Mouse (Mus musculus): ENCODE measurements around the gene Krt8. TPM values are rescaled to one million over a fixed set of nuclear protein-coding genes. Genes with fewer than 3 reads are reported as not detected.

Krt8 gene
- polyA plus RNA-seq, 1 experiment, result 306 TPM

DNA sequence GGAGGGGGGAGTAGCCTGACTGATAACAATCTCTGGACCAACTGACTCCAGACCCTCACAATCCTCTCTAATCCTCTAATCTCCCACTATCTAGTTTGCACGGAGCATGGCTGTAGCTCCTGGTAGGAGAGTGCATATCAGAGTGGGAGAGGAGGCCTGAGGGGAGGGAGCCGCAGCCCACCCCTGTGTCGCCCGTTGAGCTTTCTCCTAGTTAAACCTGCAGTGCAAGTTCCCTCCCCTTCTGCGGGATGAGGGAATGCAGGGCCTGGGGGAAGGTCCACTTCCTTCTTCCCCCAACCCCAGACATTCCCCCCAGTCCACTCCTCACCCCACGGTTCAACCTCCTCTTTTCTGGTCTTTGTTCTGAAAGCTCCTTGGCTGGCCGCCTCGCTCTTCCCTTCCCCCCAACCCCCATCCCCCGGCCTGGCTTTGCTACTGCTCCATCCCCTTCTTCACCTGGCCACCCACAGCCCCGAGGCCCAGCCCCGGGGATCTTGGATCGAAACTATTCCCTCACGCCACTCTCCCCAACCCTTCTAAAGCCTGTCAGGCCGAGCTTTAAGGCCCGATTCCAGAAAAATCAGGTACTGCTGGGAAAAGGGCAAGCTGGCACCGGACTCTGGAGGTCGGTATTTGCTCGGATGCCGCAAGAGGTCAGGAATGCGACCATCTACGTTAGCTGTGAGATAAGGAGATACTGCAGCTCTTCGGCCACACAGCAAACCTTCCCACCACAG is 21.0 kb upstream of the Krt8 start:
- Histone ChIP-seq H3K9ac (ENCODE audit: low read depth, poor library complexity, severe bottlenecking) (no peak overlapping the region), H3K27me3 (ENCODE audit: control insufficient read depth, insufficient read depth, low read length, poor library complexity, severe bottlenecking) (no peaks in the 10 kb centered on the region; the same call in 1 of the 2 replicates), H3K36me3 (ENCODE audit: control insufficient read depth, insufficient read depth, low read length, poor library complexity, severe bottlenecking) (no peaks in the 10 kb centered on the region), H3K9me3 (replicated peaks; ENCODE audit: control insufficient read depth, insufficient read depth, low read length, poor library complexity, severe bottlenecking) (no peaks in the 10 kb centered on the region), H3K4me1 (ENCODE audit: control insufficient read depth, insufficient read depth, low read length) (peaks cover 6% of the 10 kb centered on the region), H3K27ac (ENCODE audit: insufficient read depth, low read length) (no peak overlapping the region), H3K4me3 (ENCODE audit: low read depth, low read length) (peak overlapping the region; percentile 26)
- peak; percentile 36; the same call in 1 of the 2 replicates for TF ChIP-seq EP300 (IDR thresholded peaks at IDR 0.05; ENCODE audit: insufficient read depth, low read depth, low read length)
- TF ChIP-seq CTCF (IDR thresholded peaks at IDR 0.05; ENCODE audit: low read depth, low read length), result no peak
- no peak for TF ChIP-seq POLR2A (IDR thresholded peaks at IDR 0.05; ENCODE audit: insufficient read depth, low read length)

DNA sequence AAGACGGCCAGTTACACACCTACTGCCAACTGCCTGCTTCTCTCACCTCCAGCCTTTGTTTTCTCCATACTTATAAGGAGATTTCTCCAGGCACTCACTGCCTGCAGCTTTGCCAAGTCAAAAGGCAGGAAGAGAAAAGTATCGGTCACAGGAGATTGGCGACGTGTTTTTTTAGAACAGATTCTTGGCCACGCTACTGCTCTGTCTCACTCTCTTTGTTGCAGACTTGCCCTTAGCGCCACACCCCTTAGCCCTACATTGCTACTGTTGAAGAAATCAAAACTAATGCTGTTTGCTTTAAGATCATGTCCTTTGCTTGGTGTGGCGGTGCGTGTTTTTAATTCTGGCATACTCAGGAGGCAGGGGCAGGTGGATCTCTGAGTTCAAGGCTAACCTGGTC is 19.6 kb upstream of the Krt8 start:
- H3K9ac ChIP-seq (ENCODE audit: low read depth, poor library complexity, severe bottlenecking), result no peak overlapping the region
- H3K27me3 ChIP-seq (ENCODE audit: control insufficient read depth, insufficient read depth, low read length, poor library complexity, severe bottlenecking), result no peaks in the 10 kb centered on the region; the same call in 1 of the 2 replicates
- no peaks in the 10 kb centered on the region for H3K9me3 ChIP-seq (replicated peaks; ENCODE audit: control insufficient read depth, insufficient read depth, low read length, poor library complexity, severe bottlenecking)
- H3K4me3 ChIP-seq (ENCODE audit: low read depth, low read length), result no peak overlapping the region
- H3K27ac ChIP-seq (ENCODE audit: insufficient read depth, low read length), result no peak overlapping the region
- H3K36me3 ChIP-seq (ENCODE audit: control insufficient read depth, insufficient read depth, low read length, poor library complexity, severe bottlenecking), result no peaks in the 10 kb centered on the region
- no peak for TF ChIP-seq POLR2A (IDR thresholded peaks at IDR 0.05; ENCODE audit: insufficient read depth, low read length)
- H3K4me1 ChIP-seq (ENCODE audit: control insufficient read depth, insufficient read depth, low read length), result peaks cover 6% of the 10 kb centered on the region

DNA sequence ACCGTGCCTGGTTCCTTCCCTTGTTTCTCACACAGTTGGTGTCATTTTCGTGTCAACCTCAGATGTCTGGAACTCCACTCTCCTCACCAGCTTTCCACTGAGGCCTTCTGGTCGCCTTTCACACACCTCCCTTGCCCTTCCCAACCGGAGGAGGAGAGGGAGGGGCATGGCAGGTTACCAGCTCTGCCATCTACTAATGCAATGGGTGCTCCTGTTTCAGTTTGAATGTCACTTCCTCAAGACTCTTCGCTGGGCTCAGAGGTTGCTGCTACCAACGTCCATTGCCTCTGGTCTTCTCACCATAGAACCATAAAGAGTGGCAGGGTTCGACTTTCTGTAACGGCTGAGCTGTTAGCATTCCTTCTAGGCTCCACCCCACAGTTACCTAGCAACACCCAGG is 18.2 kb upstream of the Krt8 start:
- no peak overlapping the region for H3K9ac ChIP-seq (ENCODE audit: low read depth, poor library complexity, severe bottlenecking)

DNA sequence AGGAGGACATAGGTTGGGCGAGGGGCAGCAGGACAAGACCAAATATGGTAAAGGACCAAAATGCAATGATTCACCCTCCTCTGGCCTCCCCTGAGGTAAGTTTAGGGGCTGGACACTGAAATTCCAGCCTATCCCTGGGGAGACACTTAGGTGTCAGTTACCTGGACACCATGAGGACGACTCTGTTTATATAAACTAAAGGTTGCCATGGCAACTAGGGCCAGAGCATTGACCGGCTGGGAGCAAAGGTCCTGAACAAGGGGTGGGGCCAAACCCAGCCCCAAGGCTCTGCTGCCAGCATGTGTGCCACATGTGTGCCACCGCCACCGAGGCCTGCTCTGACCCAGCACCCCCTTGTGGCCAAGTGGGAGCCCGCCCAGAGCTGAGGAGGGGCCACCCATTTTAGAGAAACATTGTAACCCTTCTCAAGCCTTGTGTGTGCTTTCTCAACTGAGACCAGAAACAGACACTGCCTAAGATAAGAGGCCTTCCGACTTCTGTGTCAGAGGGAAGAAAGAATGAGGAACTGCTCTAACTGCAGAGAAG is 13.7 kb upstream of the Krt8 start:
- Histone ChIP-seq H3K27ac (ENCODE audit: insufficient read depth, low read length) (no peak overlapping the region), H3K4me3 (ENCODE audit: low read depth, low read length) (no peak overlapping the region), H3K36me3 (ENCODE audit: control insufficient read depth, insufficient read depth, low read length, poor library complexity, severe bottlenecking) (no peaks in the 10 kb centered on the region), H3K9me3 (replicated peaks; ENCODE audit: control insufficient read depth, insufficient read depth, low read length, poor library complexity, severe bottlenecking) (no peaks in the 10 kb centered on the region), H3K4me1 (ENCODE audit: control insufficient read depth, insufficient read depth, low read length) (peaks cover 5% of the 10 kb centered on the region), H3K27me3 (ENCODE audit: control insufficient read depth, insufficient read depth, low read length, poor library complexity, severe bottlenecking) (no peaks in the 10 kb centered on the region), H3K9ac (ENCODE audit: low read depth, poor library complexity, severe bottlenecking) (no peak overlapping the region)
- no peak for TF ChIP-seq EP300 (IDR thresholded peaks at IDR 0.05; ENCODE audit: insufficient read depth, low read depth, low read length)
- peak; percentile 51 for TF ChIP-seq CTCF (IDR thresholded peaks at IDR 0.05; ENCODE audit: low read depth, low read length)

More for the DNA sequence above, 18.2 kb upstream of the Krt8 start:
- Histone ChIP-seq H3K9me3 (replicated peaks; ENCODE audit: control insufficient read depth, insufficient read depth, low read length, poor library complexity, severe bottlenecking) (no peaks in the 10 kb centered on the region), H3K27ac (ENCODE audit: insufficient read depth, low read length) (no peak overlapping the region), H3K36me3 (ENCODE audit: control insufficient read depth, insufficient read depth, low read length, poor library complexity, severe bottlenecking) (no peaks in the 10 kb centered on the region), H3K4me3 (ENCODE audit: low read depth, low read length) (no peak overlapping the region), H3K27me3 (ENCODE audit: control insufficient read depth, insufficient read depth, low read length, poor library complexity, severe bottlenecking) (no peaks in the 10 kb centered on the region; the same call in 1 of the 2 replicates), H3K4me1 (ENCODE audit: control insufficient read depth, insufficient read depth, low read length) (peaks cover 6% of the 10 kb centered on the region)
- TF ChIP-seq EP300 (IDR thresholded peaks at IDR 0.05; ENCODE audit: insufficient read depth, low read depth, low read length) (no peak), CTCF (IDR thresholded peaks at IDR 0.05; ENCODE audit: low read depth, low read length) (no peak), POLR2A (IDR thresholded peaks at IDR 0.05; ENCODE audit: insufficient read depth, low read length) (no peak)

DNA sequence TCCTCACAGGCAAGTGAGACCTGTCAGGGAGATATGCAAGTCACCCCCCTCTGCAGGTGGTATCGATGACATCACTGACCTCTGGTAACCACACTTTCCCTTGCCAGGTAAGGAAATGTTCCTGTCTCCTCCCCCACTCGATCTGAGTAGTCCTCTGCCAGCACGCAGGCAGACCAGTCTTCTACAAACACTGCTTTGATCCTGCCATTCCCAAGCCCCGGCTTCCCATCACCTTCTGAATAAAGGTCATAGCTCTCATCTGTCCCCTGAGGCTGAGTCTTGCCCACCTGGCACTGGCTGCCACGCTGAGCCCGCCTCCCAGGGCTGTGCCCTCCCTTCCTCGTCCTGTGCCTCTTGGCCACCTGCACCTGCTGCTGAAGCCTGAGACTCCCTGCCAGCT is 12.5 kb upstream of the Krt8 start:
- no peak overlapping the region for H3K9ac ChIP-seq (ENCODE audit: low read depth, poor library complexity, severe bottlenecking)
- H3K4me3 ChIP-seq (ENCODE audit: low read depth, low read length), result no peak overlapping the region
- TF ChIP-seq EP300 (IDR thresholded peaks at IDR 0.05; ENCODE audit: insufficient read depth, low read depth, low read length) (no peak), CTCF (IDR thresholded peaks at IDR 0.05; ENCODE audit: low read depth, low read length) (no peak), POLR2A (IDR thresholded peaks at IDR 0.05; ENCODE audit: insufficient read depth, low read length) (no peak)
- no peaks in the 10 kb centered on the region for H3K27me3 ChIP-seq (ENCODE audit: control insufficient read depth, insufficient read depth, low read length, poor library complexity, severe bottlenecking)
- H3K36me3 ChIP-seq (ENCODE audit: control insufficient read depth, insufficient read depth, low read length, poor library complexity, severe bottlenecking), result no peaks in the 10 kb centered on the region
- H3K27ac ChIP-seq (ENCODE audit: insufficient read depth, low read length), result no peak overlapping the region
- H3K9me3 ChIP-seq (replicated peaks; ENCODE audit: control insufficient read depth, insufficient read depth, low read length, poor library complexity, severe bottlenecking), result no peaks in the 10 kb centered on the region
- H3K4me1 ChIP-seq (ENCODE audit: control insufficient read depth, insufficient read depth, low read length), result peaks cover 2% of the 10 kb centered on the region

DNA sequence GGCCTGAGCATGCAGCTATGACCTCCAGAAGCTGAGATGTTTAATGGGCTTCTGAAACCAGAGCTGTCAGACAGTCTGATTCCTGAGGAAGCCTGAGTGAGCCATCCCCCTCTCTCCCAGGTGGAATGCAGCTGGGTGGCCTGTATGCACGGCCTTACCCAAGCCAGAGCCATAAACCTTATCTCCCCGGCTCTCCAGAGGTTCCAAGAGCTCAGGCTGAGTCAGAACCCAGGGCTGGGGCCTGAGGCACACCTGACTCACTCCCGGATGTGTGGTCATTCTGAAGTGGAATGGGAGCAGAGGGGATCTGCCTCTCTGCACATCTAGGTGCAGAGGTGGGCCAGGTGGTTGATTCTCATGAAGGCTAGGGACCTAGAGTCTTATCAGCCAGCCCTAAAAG is 11.8 kb upstream of the Krt8 start:
- Histone ChIP-seq H3K4me3 (ENCODE audit: low read depth, low read length) (no peak overlapping the region), H3K4me1 (ENCODE audit: control insufficient read depth, insufficient read depth, low read length) (peaks cover 2% of the 10 kb centered on the region), H3K9me3 (replicated peaks; ENCODE audit: control insufficient read depth, insufficient read depth, low read length, poor library complexity, severe bottlenecking) (no peaks in the 10 kb centered on the region), H3K36me3 (ENCODE audit: control insufficient read depth, insufficient read depth, low read length, poor library complexity, severe bottlenecking) (no peaks in the 10 kb centered on the region), H3K9ac (ENCODE audit: low read depth, poor library complexity, severe bottlenecking) (no peak overlapping the region), H3K27me3 (ENCODE audit: control insufficient read depth, insufficient read depth, low read length, poor library complexity, severe bottlenecking) (no peaks in the 10 kb centered on the region), H3K27ac (ENCODE audit: insufficient read depth, low read length) (no peak overlapping the region)
- TF ChIP-seq POLR2A (IDR thresholded peaks at IDR 0.05; ENCODE audit: insufficient read depth, low read length), result no peak
- no peak for TF ChIP-seq EP300 (IDR thresholded peaks at IDR 0.05; ENCODE audit: insufficient read depth, low read depth, low read length)
- no peak for TF ChIP-seq CTCF (IDR thresholded peaks at IDR 0.05; ENCODE audit: low read depth, low read length)

All from ES-Bruce4 (cell line).